11 mouse cellular contexts compared by ENCODE assay signal in genomic region chr8:121635534-121635933, GRCm38 (mm10). TPM values are rescaled to one million over a fixed set of nuclear protein-coding genes. Genes with fewer than 3 reads are reported as not detected.
DNase-seq lines count a peak whose midpoint lies in the region; ATAC-seq and TF ChIP-seq lines count a peak whose summit lies in the region.
"Had no signal": no experiment of that assay in that cellular context is flagged by ENCODE, and none has a peak within 500 bp of the region (broad histone marks: within the 10 kb centered on the region; RNA-seq: fewer than 3 reads in every experiment).

No protein-coding gene starts in this region.

- peak; percentile 56 for TF ChIP-seq CTCF in lung, postnatal 0 days (IDR thresholded peaks at IDR 0.05)

- ATAC-seq in liver, embryonic 12.5 days, result no peak
- no peak for ATAC-seq in embryonic facial prominence, embryonic 13.5 days (ENCODE audit: insufficient number of reproducible peaks, insufficient read depth, low FRiP score, low TSS enrichment, low read depth)
- peak; percentile 73 for ATAC-seq in lung, postnatal 0 days
- no peak for ATAC-seq in erythroid progenitor cell, adult 5-6 weeks (replicated peaks; ENCODE audit: low FRiP score, poor library complexity, severe bottlenecking)

- H3K4me1 ChIP-seq in liver, embryonic 12.5 days, result 0 out of 2 replicates have a peak, but pooled peaks cover 6% of the 10 kb centered on the region
- peaks cover 45% of the 10 kb centered on the region for H3K4me1 ChIP-seq in embryonic facial prominence, embryonic 13.5 days
- peaks cover 21% of the 10 kb centered on the region; the same call in 1 of the 2 replicates for H3K4me1 ChIP-seq in lung, postnatal 0 days (ENCODE audit: insufficient read depth, low read depth, low read length)

- DNase-seq in liver, result peak; percentile 18
- peak; percentile 64 for DNase-seq in heart, postnatal 25 days (ENCODE audit: low spot score)
- peak; percentile 83 for DNase-seq in lung, postnatal 0 days (ENCODE audit: low spot score)
- DNase-seq in urinary bladder, adult 2 months (ENCODE audit: low spot score), result no peak
- DNase-seq in ovary, postnatal 36 days (ENCODE audit: low spot score), result no peak

- no peaks in the 10 kb centered on the region for H3K36me3 ChIP-seq in liver, embryonic 12.5 days
- H3K36me3 ChIP-seq in embryonic facial prominence, embryonic 13.5 days, result peaks cover 22% of the 10 kb centered on the region; the same call in 1 of the 2 replicates
- H3K36me3 ChIP-seq in lung, postnatal 0 days (ENCODE audit: insufficient read depth, low read length), result no peaks in the 10 kb centered on the region
- H3K36me3 ChIP-seq: stomach, embryonic 15.5 days had no signal

- H3K4me3 ChIP-seq in liver, embryonic 12.5 days, result no peak overlapping the region
- no peak overlapping the region for H3K4me3 ChIP-seq in embryonic facial prominence, embryonic 13.5 days
- H3K4me3 ChIP-seq in lung, postnatal 0 days (ENCODE audit: low read depth, low read length), result no peak overlapping the region
- H3K4me3 ChIP-seq: limb, embryonic 12.5 days; neural tube, embryonic 13.5 days; stomach, embryonic 15.5 days had no signal

- no peak overlapping the region for H3K9ac ChIP-seq in liver, embryonic 12.5 days
- no peak overlapping the region for H3K9ac ChIP-seq in embryonic facial prominence, embryonic 13.5 days
- H3K9ac ChIP-seq in lung, postnatal 0 days (replicated peaks; ENCODE audit: low read depth), result no peak overlapping the region
- H3K9ac ChIP-seq: limb, embryonic 12.5 days; neural tube, embryonic 13.5 days; stomach, embryonic 15.5 days had no signal

- 16% methylated on average over 6 of the region's 6 CpGs for WGBS in liver, embryonic 12.5 days (ENCODE audit: insufficient replicate concordance)
- 45% methylated on average over 6 of the region's 6 CpGs for WGBS in embryonic facial prominence, embryonic 13.5 days
- WGBS in lung, postnatal 0 days, result 25% methylated on average over 6 of the region's 6 CpGs

- no peaks in the 10 kb centered on the region for H3K27me3 ChIP-seq in liver, embryonic 12.5 days (replicated peaks)
- no peaks in the 10 kb centered on the region for H3K27me3 ChIP-seq in embryonic facial prominence, embryonic 13.5 days
- H3K27me3 ChIP-seq in lung, postnatal 0 days (replicated peaks; ENCODE audit: insufficient read depth, low read length), result no peaks in the 10 kb centered on the region
- H3K27me3 ChIP-seq: limb, embryonic 12.5 days; neural tube, embryonic 13.5 days; stomach, embryonic 15.5 days had no signal

- H3K4me2 ChIP-seq in liver, embryonic 12.5 days, result no peak overlapping the region
- no peak overlapping the region for H3K4me2 ChIP-seq in embryonic facial prominence, embryonic 13.5 days
- H3K4me2 ChIP-seq in lung, postnatal 0 days (replicated peaks; ENCODE audit: low read depth, low read length), result no peak overlapping the region
- H3K4me2 ChIP-seq: limb, embryonic 12.5 days; neural tube, embryonic 13.5 days; stomach, embryonic 15.5 days had no signal

- intact Hi-C loops in heart, postnatal 25 days (cut with DNase I), result no loop called here

- no peaks in the 10 kb centered on the region for H3K9me3 ChIP-seq in liver, embryonic 12.5 days (replicated peaks)
- H3K9me3 ChIP-seq in embryonic facial prominence, embryonic 13.5 days, result no peaks in the 10 kb centered on the region
- H3K9me3 ChIP-seq in lung, postnatal 0 days (ENCODE audit: low read length), result no peaks in the 10 kb centered on the region
- H3K9me3 ChIP-seq: limb, embryonic 12.5 days; neural tube, embryonic 13.5 days; stomach, embryonic 15.5 days had no signal

- no peak overlapping the region for H3K27ac ChIP-seq in liver, embryonic 12.5 days
- peak overlapping the region; percentile 48; the same call in 1 of the 2 replicates for H3K27ac ChIP-seq in embryonic facial prominence, embryonic 13.5 days
- peak overlapping the region; percentile 73 for H3K27ac ChIP-seq in lung, postnatal 0 days (ENCODE audit: low read length)

- no peak for TF ChIP-seq EP300 in lung, postnatal 0 days (IDR thresholded peaks at IDR 0.05)

RNA-seq across cellular contexts. Expression of gene Zcchc14, which starts 17.2 kb away (rescaled TPM):
- polyA plus RNA-seq in liver, embryonic 12.5 days (2016; fragmentation: Nextera tagmentation; extraction: Ambion mirVana), result 2.8 and 2.9 TPM in 2 replicates
- 19.4 and 19.9 TPM in 2 replicates for polyA plus RNA-seq in embryonic facial prominence, embryonic 13.5 days (2015; fragmentation: Nextera tagmentation; extraction: Ambion mirVana)
- 10 to 100 TPM; 27.1 to 31.3 TPM for total RNA-seq in heart, postnatal 25 days (2021)
- 11.1 and 14.7 TPM in 2 replicates for polyA plus RNA-seq in lung, postnatal 0 days (2015; fragmentation: Nextera tagmentation; extraction: Ambion mirVana)
- not detected in 2 replicates for total RNA-seq in erythroid progenitor cell, adult 5-6 weeks (2015; ENCODE audit: low replicate concordance)
- total RNA-seq in erythroid progenitor cell, adult 5-6 weeks (2017; ENCODE audit: low replicate concordance), result not detected in 2 replicates
- 16.9 and 22.7 TPM in 2 replicates for polyA plus RNA-seq in urinary bladder, adult 2 months (2012; rRNA removed)

RNA-seq across cellular contexts. Expression of gene Map1lc3b, which starts 45.4 kb away (rescaled TPM):
- polyA plus RNA-seq in liver, embryonic 12.5 days (2016; fragmentation: Nextera tagmentation; extraction: Ambion mirVana), result 135 and 137 TPM in 2 replicates
- 206 and 242 TPM in 2 replicates for polyA plus RNA-seq in embryonic facial prominence, embryonic 13.5 days (2015; fragmentation: Nextera tagmentation; extraction: Ambion mirVana)
- 100 to 1,000 TPM; 231 to 247 TPM for total RNA-seq in heart, postnatal 25 days (2021)
- 411 and 449 TPM in 2 replicates for polyA plus RNA-seq in lung, postnatal 0 days (2015; fragmentation: Nextera tagmentation; extraction: Ambion mirVana)
- total RNA-seq in erythroid progenitor cell, adult 5-6 weeks (2015; ENCODE audit: low replicate concordance), result 93.9 and 137 TPM in 2 replicates
- 84.3 and 101 TPM in 2 replicates for total RNA-seq in erythroid progenitor cell, adult 5-6 weeks (2017; ENCODE audit: low replicate concordance)
- 52.4 and 97.9 TPM in 2 replicates for polyA plus RNA-seq in urinary bladder, adult 2 months (2012; rRNA removed)

RNA-seq across cellular contexts. Expression of gene Fbxo31, which starts 56.9 kb away (rescaled TPM):
- 19.6 and 19.8 TPM in 2 replicates for polyA plus RNA-seq in liver, embryonic 12.5 days (2016; fragmentation: Nextera tagmentation; extraction: Ambion mirVana)
- polyA plus RNA-seq in embryonic facial prominence, embryonic 13.5 days (2015; fragmentation: Nextera tagmentation; extraction: Ambion mirVana), result 17.6 and 22.1 TPM in 2 replicates
- 100 to 1,000 TPM in 1 of 2 experiments, 10 to 100 TPM in 1; 93.0 to 105 TPM for total RNA-seq in heart, postnatal 25 days (2021)
- polyA plus RNA-seq in lung, postnatal 0 days (2015; fragmentation: Nextera tagmentation; extraction: Ambion mirVana), result 12.1 and 13.9 TPM in 2 replicates
- 1.7 and 2.2 TPM in 2 replicates for total RNA-seq in erythroid progenitor cell, adult 5-6 weeks (2015; ENCODE audit: low replicate concordance)
- total RNA-seq in erythroid progenitor cell, adult 5-6 weeks (2017; ENCODE audit: low replicate concordance), result 1.5 and 3.5 TPM in 2 replicates
- 25.6 and 33.8 TPM in 2 replicates for polyA plus RNA-seq in urinary bladder, adult 2 months (2012; rRNA removed)

Comparison
In these comparisons a context has a peak if more than half of its experiments do, and no peak if none do; other contexts are left out.
1. DNase-seq: peak in liver (single experiment), heart, postnatal 25 days (single experiment) and lung, postnatal 0 days (single experiment); none in urinary bladder, adult 2 months (single experiment) and ovary, postnatal 36 days (single experiment).